ENCODE assay signal across 8 mouse cellular contexts in genomic region chr12:16805511-16805910, GRCm38 (mm10). TPM values are rescaled to one million over a fixed set of nuclear protein-coding genes. Genes with fewer than 3 reads are reported as not detected.
DNase-seq lines count a peak whose midpoint lies in the region; ATAC-seq and TF ChIP-seq lines count a peak whose summit lies in the region.

No protein-coding gene starts in this region.

- no peak overlapping the region for H3K27ac ChIP-seq in MEL (ENCODE audit: control insufficient read depth, low read depth, low read length)
- no peak overlapping the region for H3K27ac ChIP-seq in forebrain, embryonic 12.5 days
- H3K27ac ChIP-seq in lung, embryonic 14.5 days (ENCODE audit: low read depth): no peak overlapping the region

- TF ChIP-seq POLR2A in MEL (IDR thresholded peaks at IDR 0.05; ENCODE audit: control insufficient read depth in 1 of 2, insufficient read depth in 1 of 2, low read depth in 1 of 2, low read length in 2 of 2, poor library complexity in 1 of 2): no peak

- TF ChIP-seq EP300 in MEL (IDR thresholded peaks at IDR 0.05; ENCODE audit: low read depth in 1 of 2, low read length in 2 of 2): no peak

- no peaks in the 10 kb centered on the region for H3K4me1 ChIP-seq in MEL (ENCODE audit: control insufficient read depth in 1 of 2, insufficient read depth in 2 of 2, low read length in 2 of 2)
- H3K4me1 ChIP-seq in forebrain, embryonic 12.5 days: peaks cover 26% of the 10 kb centered on the region
- no peaks in the 10 kb centered on the region for H3K4me1 ChIP-seq in lung, embryonic 14.5 days (ENCODE audit: insufficient read depth)

- no peaks in the 10 kb centered on the region for H3K79me2 ChIP-seq in MEL (ENCODE audit: control insufficient read depth, insufficient read depth, low read length, poor library complexity)

- peak; percentile 74 for ATAC-seq in forebrain, embryonic 12.5 days (ENCODE audit: low FRiP score)
- 0 out of 2 replicates have a peak, but pooled peaks have one; percentile 42 for ATAC-seq in lung, embryonic 14.5 days (ENCODE audit: insufficient read depth)

- no peaks in the 10 kb centered on the region for H3K9me3 ChIP-seq in MEL (replicated peaks; ENCODE audit: insufficient read depth, low read length)
- no peaks in the 10 kb centered on the region for H3K9me3 ChIP-seq in forebrain, embryonic 12.5 days
- H3K9me3 ChIP-seq in lung, embryonic 14.5 days (ENCODE audit: low read depth, low read length): no peaks in the 10 kb centered on the region

- H3K4me2 ChIP-seq in forebrain, embryonic 12.5 days: no peak overlapping the region
- no peak overlapping the region for H3K4me2 ChIP-seq in lung, embryonic 14.5 days

- H3K9ac ChIP-seq in MEL (ENCODE audit: control insufficient read depth, low read depth, low read length, poor library complexity, severe bottlenecking): no peak overlapping the region
- no peak overlapping the region for H3K9ac ChIP-seq in forebrain, embryonic 12.5 days
- H3K9ac ChIP-seq in lung, embryonic 14.5 days: no peak overlapping the region

- TF ChIP-seq CTCF in MEL (IDR thresholded peaks at IDR 0.05 in 2 of 3, conservative IDR thresholded peaks at IDR 0.05 in 1 of 3; ENCODE audit: control insufficient read depth in 1 of 3, insufficient read depth in 1 of 3, low read depth in 2 of 3, low read length in 3 of 3, poor library complexity in 1 of 3, severe bottlenecking in 1 of 3): peak; percentile 60 to 78 (median 69)
- TF ChIP-seq CTCF in lung, embryonic 14.5 days (IDR thresholded peaks at IDR 0.05; ENCODE audit: low read depth): peak; percentile 96

- H3K36me3 ChIP-seq in MEL (ENCODE audit: control insufficient read depth in 1 of 2, insufficient read depth in 2 of 2, low read length in 2 of 2): peaks cover 0 to 1% of the 10 kb centered on the region in 2 experiments; a peak in 1 of 4 replicates
- no peaks in the 10 kb centered on the region for H3K36me3 ChIP-seq in forebrain, embryonic 12.5 days (replicated peaks)
- H3K36me3 ChIP-seq in lung, embryonic 14.5 days (ENCODE audit: insufficient read depth): no peaks in the 10 kb centered on the region

- peaks cover 0 to 2% of the 10 kb centered on the region in 2 experiments; a peak in 2 of 4 replicates for H3K27me3 ChIP-seq in MEL (ENCODE audit: control insufficient read depth in 1 of 2, insufficient read depth in 2 of 2, low read length in 2 of 2)
- H3K27me3 ChIP-seq in forebrain, embryonic 12.5 days: peaks cover 68% of the 10 kb centered on the region
- H3K27me3 ChIP-seq in lung, embryonic 14.5 days (ENCODE audit: insufficient read depth, low read length): peaks cover 17% of the 10 kb centered on the region; the same call in 1 of the 2 replicates

- WGBS in forebrain, embryonic 12.5 days: 5% methylated on average over 5 of the region's 5 CpGs
- 4% methylated on average over 5 of the region's 5 CpGs for WGBS in lung, embryonic 14.5 days

- intact Hi-C loops in heart, postnatal 36 days (cut with DNase I): loop anchor here (1.0 to 5.0 kb wide), 3 partner anchors 88 to 452 kb away; no protein-coding TSS in a partner anchor

- peak; percentile 83 for DNase-seq in MEL (ENCODE audit: low read depth, low spot score)
- DNase-seq in c-Kit-positive CD71-negative TER-119-negative erythroid progenitor cells, embryonic 14.5 days (ENCODE audit: low read depth): peak; percentile 72
- DNase-seq in heart, postnatal 36 days: peak; percentile 72 to 77
- DNase-seq in layer of hippocampus, adult 18-20 months (ENCODE audit: low spot score in 2 of 2): peak; percentile 65 to 92
- DNase-seq in lung, embryonic 14.5 days: peak; percentile 92
- DNase-seq in ovary, adult 18-20 months (ENCODE audit: low spot score): peak; percentile 64
- DNase-seq in thymus, postnatal 0 days (ENCODE audit: low spot score): peak; percentile 77

- peak; percentile 51 for TF ChIP-seq RAD21 in MEL (IDR thresholded peaks at IDR 0.05; ENCODE audit: low read depth, low read length)

- no peak overlapping the region for H3K4me3 ChIP-seq in MEL (ENCODE audit: control insufficient read depth in 1 of 2, insufficient read depth in 1 of 2, low read depth in 2 of 2, low read length in 2 of 2)
- no peak overlapping the region for H3K4me3 ChIP-seq in forebrain, embryonic 12.5 days (replicated peaks)
- no peak overlapping the region for H3K4me3 ChIP-seq in lung, embryonic 14.5 days (ENCODE audit: low read depth, low read length)

TF ChIP-seq in MEL, 35 proteins besides CTCF, POLR2A, EP300 and RAD21:
- TF ChIP-seq MYC (IDR thresholded peaks at IDR 0.05; ENCODE audit: low read depth, low read length) (no peak), SMC3 (IDR thresholded peaks at IDR 0.05; ENCODE audit: low read depth, low read length) (peak; percentile 84), ZC3H11A (IDR thresholded peaks at IDR 0.05; ENCODE audit: low read depth, low read length) (0 out of 2 replicates have a peak, but pooled peaks have one; percentile 23)

RNA-seq across cellular contexts. Expression of gene Greb1, which starts 4.8 kb away (rescaled TPM):
- not detected in 2 replicates for total RNA-seq in MEL (2012; rRNA removed)
- not detected for polyA plus RNA-seq in MEL (2012; ENCODE audit: insufficient read depth in 1 of 2, insufficient read length in 2 of 2, low read depth in 1 of 2, low replicate concordance in 2 of 2, missing spikeins in 1 of 2)
- 2.4 and 2.5 TPM in 2 replicates for polyA plus RNA-seq in forebrain, embryonic 12.5 days (2016; fragmentation: Nextera tagmentation; extraction: Ambion mirVana)
- total RNA-seq in heart, postnatal 36 days (2021): under 1 TPM; 0.33 TPM
- under 1 TPM; 0.28 to 0.72 TPM for total RNA-seq in layer of hippocampus, adult 18-20 months (2021)
- 3.1 and 4.4 TPM in 2 replicates for polyA plus RNA-seq in lung, embryonic 14.5 days (2014; fragmentation: Nextera tagmentation; extraction: Ambion mirVana)
- 1.2 and 2.0 TPM in 2 replicates for polyA plus RNA-seq in thymus, postnatal 0 days (2015; fragmentation: Nextera tagmentation; extraction: Ambion mirVana)

RNA-seq across cellular contexts. Expression of gene E2f6, which starts 5.3 kb away (rescaled TPM):
- 28.5 and 35.4 TPM in 2 replicates for total RNA-seq in MEL (2012; rRNA removed)
- 10 to 100 TPM in 1 of 2 experiments, not detected in 1; 67.0 TPM for polyA plus RNA-seq in MEL (2012; ENCODE audit: insufficient read depth in 1 of 2, insufficient read length in 2 of 2, low read depth in 1 of 2, low replicate concordance in 2 of 2, missing spikeins in 1 of 2)
- polyA plus RNA-seq in forebrain, embryonic 12.5 days (2016; fragmentation: Nextera tagmentation; extraction: Ambion mirVana): 75.0 and 77.4 TPM in 2 replicates
- total RNA-seq in heart, postnatal 36 days (2021): 10 to 100 TPM; 72.1 to 74.7 TPM
- total RNA-seq in layer of hippocampus, adult 18-20 months (2021): 10 to 100 TPM; 35.2 to 37.1 TPM
- 49.0 and 49.8 TPM in 2 replicates for polyA plus RNA-seq in lung, embryonic 14.5 days (2014; fragmentation: Nextera tagmentation; extraction: Ambion mirVana)
- 22.7 and 23.6 TPM in 2 replicates for polyA plus RNA-seq in thymus, postnatal 0 days (2015; fragmentation: Nextera tagmentation; extraction: Ambion mirVana)
